Comparison of ENCODE assay signal across 18 mouse cellular contexts in genomic region chr3:79970070-79970469, GRCm38 (mm10).
DNase-seq lines count a peak whose midpoint lies in the region; ATAC-seq and TF ChIP-seq lines count a peak whose summit lies in the region.
"Had no signal": no experiment of that assay in that cellular context is flagged by ENCODE, and none has a peak within 500 bp of the region (broad histone marks: within the 10 kb centered on the region; RNA-seq: fewer than 3 reads in every experiment).

No protein-coding gene starts in this region.

- peak; percentile 27 to 65 for DNase-seq in adrenal gland, adult (ENCODE audit: inconsistent age in 2 of 2, low spot score in 1 of 2)
- no peak for DNase-seq in adrenal gland, postnatal 4 days (ENCODE audit: low spot score in 2 of 2)
- DNase-seq in lung, postnatal 10 days, result peak; percentile 25
- no peak for DNase-seq in lung, adult 2 months
- DNase-seq in skeletal muscle tissue, adult 2 months (ENCODE audit: low read depth, low spot score), result peak; percentile 35
- DNase-seq in frontal cortex, postnatal 14 days (ENCODE audit: low spot score in 2 of 2), result no peak
- DNase-seq: adrenal gland, postnatal 25 days; cerebellum, adult 2 months; kidney, postnatal 4 days; thymus, postnatal 36 days had no signal

- H3K4me1 ChIP-seq in heart, embryonic 13.5 days, result peaks cover 44% of the 10 kb centered on the region
- H3K4me1 ChIP-seq in heart, embryonic 11.5 days (ENCODE audit: control insufficient read depth, insufficient read depth, low read length), result peaks cover 20% of the 10 kb centered on the region
- no peaks in the 10 kb centered on the region; the same call in 1 of the 2 replicates for H3K4me1 ChIP-seq in lung, adult 2 months (ENCODE audit: control insufficient read depth, insufficient read depth, low read length)
- H3K4me1 ChIP-seq: embryonic facial prominence, embryonic 12.5 days; limb, embryonic 15.5 days; midbrain, embryonic 12.5 days had no signal

- ATAC-seq in heart, embryonic 13.5 days (ENCODE audit: extremely low read depth, insufficient number of reproducible peaks, low FRiP score, low TSS enrichment), result no peak
- ATAC-seq in heart, embryonic 11.5 days (replicated peaks; ENCODE audit: insufficient number of reproducible peaks, low FRiP score, low TSS enrichment), result no peak
- ATAC-seq: forebrain, embryonic 16.5 days; inflammation-experienced regulatory T-cells, adult 6 months had no signal

- H3K36me3 ChIP-seq in heart, embryonic 13.5 days, result no peaks in the 10 kb centered on the region
- H3K36me3 ChIP-seq in heart, embryonic 11.5 days (ENCODE audit: control insufficient read depth, insufficient read depth, low read length), result no peaks in the 10 kb centered on the region
- H3K36me3 ChIP-seq: embryonic facial prominence, embryonic 12.5 days; limb, embryonic 15.5 days; midbrain, embryonic 12.5 days; neural tube, embryonic 15.5 days had no signal

- H3K27me3 ChIP-seq in heart, embryonic 13.5 days (replicated peaks), result no peaks in the 10 kb centered on the region
- H3K27me3 ChIP-seq in heart, embryonic 11.5 days (ENCODE audit: control insufficient read depth, insufficient read depth, low read length), result no peaks in the 10 kb centered on the region
- H3K27me3 ChIP-seq: embryonic facial prominence, embryonic 12.5 days; limb, embryonic 15.5 days; midbrain, embryonic 12.5 days; neural tube, embryonic 15.5 days had no signal

- H3K9me3 ChIP-seq in heart, embryonic 13.5 days, result no peaks in the 10 kb centered on the region
- H3K9me3 ChIP-seq in heart, embryonic 11.5 days (replicated peaks; ENCODE audit: control insufficient read depth, low read length), result no peaks in the 10 kb centered on the region
- H3K9me3 ChIP-seq: embryonic facial prominence, embryonic 12.5 days; limb, embryonic 15.5 days; midbrain, embryonic 12.5 days; neural tube, embryonic 15.5 days had no signal

- no peak overlapping the region for H3K4me2 ChIP-seq in heart, embryonic 13.5 days
- H3K4me2 ChIP-seq in heart, embryonic 11.5 days, result no peak overlapping the region
- H3K4me2 ChIP-seq: embryonic facial prominence, embryonic 12.5 days; limb, embryonic 15.5 days; midbrain, embryonic 12.5 days; neural tube, embryonic 15.5 days had no signal

- 47% methylated on average over 2 of the region's 2 CpGs for WGBS in heart, embryonic 13.5 days
- WGBS in heart, embryonic 11.5 days (ENCODE audit: insufficient replicate concordance), result 52% methylated on average over 2 of the region's 2 CpGs
- WGBS in lung, adult 2 months, result 67% methylated on average over 2 of the region's 2 CpGs

- H3K27ac ChIP-seq in heart, embryonic 13.5 days (replicated peaks), result peak overlapping the region; percentile 67
- H3K27ac ChIP-seq in heart, embryonic 11.5 days (ENCODE audit: low read depth, low read length), result no peak overlapping the region
- H3K27ac ChIP-seq: embryonic facial prominence, embryonic 12.5 days; limb, embryonic 15.5 days; midbrain, embryonic 12.5 days; neural tube, embryonic 15.5 days had no signal

- TF ChIP-seq POLR2A in lung, adult 2 months (IDR thresholded peaks at IDR 0.05; ENCODE audit: borderline replicate concordance, extremely low read depth, low read depth, low read length), result no peak

- no peak overlapping the region for H3K4me3 ChIP-seq in heart, embryonic 13.5 days
- no peak overlapping the region for H3K4me3 ChIP-seq in heart, embryonic 11.5 days (ENCODE audit: low read depth, low read length)
- no peak overlapping the region for H3K4me3 ChIP-seq in lung, adult 2 months (replicated peaks; ENCODE audit: extremely low read depth, low read depth, low read length)
- H3K4me3 ChIP-seq: embryonic facial prominence, embryonic 12.5 days; limb, embryonic 15.5 days; midbrain, embryonic 12.5 days; neural tube, embryonic 15.5 days had no signal

- no peak for TF ChIP-seq CTCF in lung, adult 2 months (IDR thresholded peaks at IDR 0.05; ENCODE audit: insufficient read depth, low read length)

- peak overlapping the region; percentile 5; the same call in 1 of the 2 replicates for H3K9ac ChIP-seq in heart, embryonic 13.5 days
- no peak overlapping the region for H3K9ac ChIP-seq in heart, embryonic 11.5 days (ENCODE audit: low read depth, low read length)
- H3K9ac ChIP-seq: embryonic facial prominence, embryonic 12.5 days; limb, embryonic 15.5 days; midbrain, embryonic 12.5 days; neural tube, embryonic 15.5 days had no signal

Comparison
In these comparisons a context has a peak if more than half of its experiments do, and no peak if none do; other contexts are left out.
1. DNase-seq: peak in adrenal gland, adult (2 of 2), lung, postnatal 10 days (single experiment) and skeletal muscle tissue, adult 2 months (single experiment); none in adrenal gland, postnatal 4 days (0 of 2), lung, adult 2 months (single experiment) and frontal cortex, postnatal 14 days (0 of 2).